Mouse (Mus musculus) urinary bladder, postnatal 10 days (tissue): ENCODE results near the gene Cttn.

ENCODE experiments used
- DNase-seq: peaks from one replicate; pipeline ENCODE4 v3.0.0; 2022; ENCODE audit warnings: low spot score

The Cttn gene

GRCm38 (mm10) chr7:144391727-144392126 lies 79.1 kb downstream of the Cttn start:
- no peak for DNase-seq

GRCm38 (mm10) chr7:144390676-144391075 lies 80.1 kb downstream of the Cttn start:
- no peak for DNase-seq

GRCm38 (mm10) chr7:144389704-144390103 lies 81.1 kb downstream of the Cttn start:
- DNase-seq: no peak

GRCm38 (mm10) chr7:144387537-144387936 lies 83.3 kb downstream of the Cttn start:
- no peak for DNase-seq
